25 mouse cellular contexts compared by ENCODE assay signal in the genomic region with DNA sequence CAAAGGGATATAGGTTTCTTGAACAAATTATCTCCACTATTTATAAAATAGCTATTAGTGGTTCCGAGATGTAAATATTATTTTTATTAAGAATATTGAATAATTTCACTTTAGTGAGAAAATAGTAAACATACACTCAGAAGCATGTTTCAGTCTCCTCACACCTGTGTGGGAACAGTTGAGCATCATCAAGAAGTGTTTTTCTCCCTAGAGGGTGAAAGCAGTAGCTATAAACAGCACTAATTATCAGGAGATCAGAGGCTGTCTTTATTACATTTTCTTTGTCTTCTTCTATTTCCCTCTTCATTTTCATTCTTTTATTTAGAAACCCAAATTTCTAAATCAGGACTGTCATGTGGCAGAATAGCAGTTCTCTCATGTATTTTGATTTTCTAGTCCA.
"Had no signal": no experiment of that assay in that cellular context is flagged by ENCODE, and none has a peak within 500 bp of the region (broad histone marks: within the 10 kb centered on the region; RNA-seq: fewer than 3 reads in every experiment).

No protein-coding gene starts in this region.

- H3K9ac ChIP-seq: heart, embryonic 13.5 days; heart, embryonic 15.5 days; hindbrain, embryonic 13.5 days; hindbrain, embryonic 15.5 days; kidney, embryonic 15.5 days; limb, embryonic 13.5 days; limb, embryonic 15.5 days; liver, embryonic 12.5 days; liver, embryonic 14.5 days had no signal

- DNase-seq: gastrocnemius, postnatal 14 days; gastrocnemius, postnatal 36 days; heart, adult 11 months; heart, adult 2 months; heart, postnatal 14 days; heart, postnatal 36 days; kidney, adult 11 months; kidney, adult 2 months; kidney, adult 9 months; kidney, postnatal 14 days; kidney, postnatal 36 days; left cerebral cortex, postnatal 4 days had no signal

- H3K27ac ChIP-seq: heart, adult 2 months; heart, embryonic 13.5 days; heart, embryonic 15.5 days; hindbrain, embryonic 13.5 days; hindbrain, embryonic 15.5 days; hindbrain, postnatal 0 days; kidney, embryonic 15.5 days; kidney, postnatal 0 days; limb, embryonic 13.5 days; limb, embryonic 15.5 days; liver, embryonic 12.5 days; liver, embryonic 14.5 days had no signal

- H3K36me3 ChIP-seq: heart, embryonic 13.5 days; heart, embryonic 15.5 days; kidney, embryonic 15.5 days; limb, embryonic 13.5 days; limb, embryonic 15.5 days; liver, embryonic 12.5 days had no signal

- H3K27me3 ChIP-seq: heart, embryonic 13.5 days; heart, embryonic 15.5 days; hindbrain, embryonic 13.5 days; hindbrain, embryonic 15.5 days; kidney, embryonic 15.5 days; limb, embryonic 15.5 days; liver, embryonic 12.5 days had no signal

- H3K4me1 ChIP-seq: heart, embryonic 13.5 days; heart, embryonic 15.5 days; limb, embryonic 15.5 days; liver, embryonic 12.5 days had no signal

- H3K4me3 ChIP-seq: heart, adult 2 months; heart, embryonic 13.5 days; heart, embryonic 15.5 days; hindbrain, embryonic 13.5 days; hindbrain, embryonic 15.5 days; kidney, embryonic 15.5 days; limb, embryonic 13.5 days; limb, embryonic 15.5 days; liver, embryonic 12.5 days had no signal

- H3K4me2 ChIP-seq: heart, embryonic 11.5 days; heart, embryonic 13.5 days; heart, embryonic 15.5 days; hindbrain, embryonic 13.5 days; hindbrain, embryonic 15.5 days; kidney, embryonic 15.5 days; limb, embryonic 13.5 days; limb, embryonic 15.5 days; liver, embryonic 12.5 days had no signal

- ATAC-seq: hindbrain, postnatal 0 days; intestine, embryonic 16.5 days; liver, embryonic 12.5 days had no signal

- H3K9me3 ChIP-seq: heart, embryonic 13.5 days; heart, embryonic 15.5 days; hindbrain, embryonic 13.5 days; hindbrain, embryonic 15.5 days; kidney, embryonic 15.5 days; limb, embryonic 13.5 days; limb, embryonic 15.5 days; liver, embryonic 12.5 days had no signal
